Mouse (Mus musculus): ENCODE results near the gene Grn. TPM values are rescaled to one million over a fixed set of nuclear protein-coding genes. Genes with fewer than 3 reads are reported as not detected.
"Not testable (repeated sequence)": the region's sequence is repeated elsewhere in the genome, so short reads cannot be mapped to it uniquely, and the experiment has no call there.

Gene Grn
- total and polyA plus RNA-seq, 3 experiments, result 63.7 to 453 (median 106) TPM

DNA sequence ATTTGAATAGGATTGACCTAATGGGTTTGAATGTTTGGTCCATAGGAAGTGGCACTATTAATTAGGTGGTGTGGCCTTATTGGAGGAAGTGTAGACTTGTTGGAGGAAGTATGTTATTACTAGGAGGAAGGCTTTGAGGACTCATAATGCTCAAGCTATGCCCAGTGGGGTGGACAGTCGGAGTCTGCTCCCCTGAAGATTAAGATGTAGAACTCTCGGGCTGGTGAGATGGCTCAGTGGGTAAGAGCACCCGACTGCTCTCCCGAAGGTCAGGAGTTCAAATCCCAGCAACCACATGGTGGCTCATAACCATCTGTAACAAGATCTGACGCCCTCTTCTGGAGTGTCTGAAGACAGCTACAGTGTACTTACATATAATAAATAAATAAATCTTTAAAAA lies 40.7 kb upstream of the Grn start:
- TF ChIP-seq ZNF384 (IDR thresholded peaks at IDR 0.05; ENCODE audit: low read depth, low read length) (peak; percentile 54; the same call in 1 of the 2 replicates), TBP (conservative IDR thresholded peaks at IDR 0.05; ENCODE audit: low read depth, low read length) (peak; percentile 73; the same call in 1 of the 2 replicates)
- H3K9me3 ChIP-seq (replicated peaks; ENCODE audit: low read length); DNase-seq (ENCODE audit: extremely low read depth); dilution Hi-C loops (cut with MboI; ENCODE audit: extremely low pct_ligation_motif_present, extremely low pct_unique_long_range_greater_than_20kb, low sequenced_read_pairs); H3K4me2 ChIP-seq (ENCODE audit: insufficient read depth, low read depth, poor library complexity, severe bottlenecking); H3K9ac ChIP-seq (ENCODE audit: insufficient read depth, low read depth); H3K4me3 ChIP-seq (replicated peaks in 1 of 3; ENCODE audit: low read depth in 2 of 3, low read length in 2 of 3, poor library complexity in 1 of 3); H3K79me2 ChIP-seq (replicated peaks; ENCODE audit: control insufficient read depth, extremely low read depth, insufficient read depth, poor library complexity, severe bottlenecking); in situ Hi-C loops (cut with MboI; ENCODE audit: low pct_ligation_motif_present, low pct_unique_long_range_greater_than_20kb, low sequenced_read_pairs); H3K36me3 ChIP-seq (replicated peaks in 1 of 2; ENCODE audit: control insufficient read depth in 1 of 2, insufficient read depth in 1 of 2, low read length in 1 of 2); H3K27ac ChIP-seq (ENCODE audit: insufficient read depth, low read depth): not testable (repeated sequence)
- peaks cover 26 to 42% of the 10 kb centered on the region in 2 experiments for H3K4me1 ChIP-seq (ENCODE audit: control insufficient read depth in 1 of 2, insufficient read depth in 2 of 2)
- H3K27me3 ChIP-seq (replicated peaks), result peaks cover 42% of the 10 kb centered on the region

DNA sequence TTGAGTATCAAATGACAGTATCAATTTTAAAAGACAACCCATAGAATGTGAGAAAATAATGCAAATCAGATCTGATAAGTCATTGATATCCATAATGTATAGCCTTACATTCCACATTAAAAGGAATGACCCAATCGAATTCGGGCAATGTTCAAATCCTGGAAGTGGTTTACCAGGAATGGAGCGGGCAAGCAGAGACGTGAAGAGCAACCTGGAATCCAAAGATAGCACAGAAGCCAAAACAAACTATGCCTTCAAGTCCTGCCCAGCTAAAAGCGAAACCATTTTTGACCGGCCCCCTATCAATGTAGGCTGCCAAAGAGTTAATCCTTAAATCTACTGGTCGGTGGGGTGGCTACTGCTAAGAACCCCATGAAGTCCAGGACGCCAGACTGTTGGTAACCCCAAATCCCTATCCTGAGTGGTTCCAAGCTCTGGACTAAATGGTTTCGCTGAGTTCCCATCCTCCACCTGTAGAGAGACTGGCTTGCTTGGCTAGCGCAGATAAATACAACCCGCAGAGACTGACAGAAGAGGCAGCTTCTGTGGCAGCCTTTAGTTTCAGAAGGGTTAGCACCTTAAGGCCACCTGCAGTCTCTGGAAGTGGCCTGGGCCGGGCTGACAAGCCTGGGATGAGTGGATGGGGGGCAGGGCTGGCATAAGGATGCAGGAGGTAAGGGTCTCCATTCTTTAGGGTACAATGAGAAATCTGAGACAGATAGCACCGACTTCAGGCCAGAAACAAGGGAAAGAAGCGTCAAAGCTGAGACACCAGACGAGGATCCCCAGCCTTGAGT lies 37.5 kb upstream of the Grn start:
- peak overlapping the region; percentile 50 for H3K9ac ChIP-seq (ENCODE audit: insufficient read depth, low read depth)
- H3K27me3 ChIP-seq (replicated peaks), result peaks cover 65% of the 10 kb centered on the region

DNA sequence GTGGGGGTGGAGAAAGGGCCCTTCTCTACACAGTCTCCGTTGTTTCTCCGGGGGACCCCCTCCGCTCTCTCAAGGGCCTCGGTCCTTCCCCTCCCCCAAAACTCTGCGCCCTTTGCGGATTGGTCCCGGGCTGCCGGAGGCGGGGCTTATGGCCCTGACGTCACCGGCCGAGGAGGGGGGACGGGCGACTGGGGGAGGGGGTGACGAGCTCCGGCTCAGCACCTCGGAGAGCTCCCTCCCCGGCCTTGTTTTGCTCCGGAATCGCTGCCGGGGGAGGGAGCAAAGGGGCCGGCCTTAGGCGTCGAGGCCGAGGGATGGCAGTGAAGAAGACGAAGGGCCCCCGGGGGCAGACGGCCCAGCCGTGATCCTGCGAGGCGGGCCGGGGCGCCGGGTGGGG lies 36.9 kb upstream of the Grn start, which contains the start of gene Rundc3a:
Rundc3a (plus strand) TSS at position 166 of the 397 bp plus-strand sequence.
- no peaks in the 10 kb centered on the region for H3K79me2 ChIP-seq (replicated peaks; ENCODE audit: control insufficient read depth, extremely low read depth, insufficient read depth, poor library complexity, severe bottlenecking)
- peak within 1 kb of the TSS in 2 of 3 experiments; percentile 34 to 67 for H3K4me3 ChIP-seq (replicated peaks in 1 of 3; ENCODE audit: low read depth in 2 of 3, low read length in 2 of 3, poor library complexity in 1 of 3)

More for the DNA sequence above, 37.5 kb upstream of the Grn start:
- TF ChIP-seq EP300 (IDR thresholded peaks at IDR 0.05; ENCODE audit: low read length) (peak; percentile 13; the same call in 1 of the 2 replicates), MEF2A (IDR thresholded peaks at IDR 0.05; ENCODE audit: borderline replicate concordance, low read depth, low read length) (0 out of 2 replicates have a peak, but pooled peaks have one; percentile 22), RCOR1 (conservative IDR thresholded peaks at IDR 0.05; ENCODE audit: low read depth, low read length) (no peak), POLR2AphosphoS2 (IDR thresholded peaks at IDR 0.05; ENCODE audit: low read depth, low read length) (no peak), MAX (IDR thresholded peaks at IDR 0.05; ENCODE audit: low read length) (peak; percentile 6; the same call in 1 of the 2 replicates)
- H3K4me3 ChIP-seq (replicated peaks in 1 of 3; ENCODE audit: low read depth in 2 of 3, low read length in 2 of 3, poor library complexity in 1 of 3), result peak overlapping the region in 2 of 3 experiments; percentile 34 to 55
- peak overlapping the region; percentile 95 for H3K4me2 ChIP-seq (ENCODE audit: insufficient read depth, low read depth, poor library complexity, severe bottlenecking)
- no peaks in the 10 kb centered on the region for H3K36me3 ChIP-seq (replicated peaks in 1 of 2; ENCODE audit: control insufficient read depth in 1 of 2, insufficient read depth in 1 of 2, low read length in 1 of 2)
- peaks cover 13 to 18% of the 10 kb centered on the region in 2 experiments; a peak in 3 of 4 replicates for H3K4me1 ChIP-seq (ENCODE audit: control insufficient read depth in 1 of 2, insufficient read depth in 2 of 2)
- no peaks in the 10 kb centered on the region for H3K79me2 ChIP-seq (replicated peaks; ENCODE audit: control insufficient read depth, extremely low read depth, insufficient read depth, poor library complexity, severe bottlenecking)
- H3K9me3 ChIP-seq (replicated peaks; ENCODE audit: low read length), result no peaks in the 10 kb centered on the region
- dilution Hi-C loops (cut with MboI; ENCODE audit: extremely low pct_ligation_motif_present, extremely low pct_unique_long_range_greater_than_20kb, low sequenced_read_pairs) (no loop called here), in situ Hi-C loops (cut with MboI; ENCODE audit: low pct_ligation_motif_present, low pct_unique_long_range_greater_than_20kb, low sequenced_read_pairs) (no loop called here)
- H3K27ac ChIP-seq (ENCODE audit: insufficient read depth, low read depth), result peak overlapping the region; percentile 58
- DNase-seq (ENCODE audit: extremely low read depth), result no peak

More for the DNA sequence above, 36.9 kb upstream of the Grn start, which contains the start of gene Rundc3a:
- DNase-seq (ENCODE audit: extremely low read depth), result peak; percentile 60
- TF ChIP-seq UBTF (IDR thresholded peaks at IDR 0.05; ENCODE audit: low read depth, low read length) (peak; percentile 93), BHLHE40 (IDR thresholded peaks at IDR 0.05; ENCODE audit: low read depth, low read length) (peak; percentile 9; the same call in 1 of the 2 replicates), HCFC1 (IDR thresholded peaks at IDR 0.05; ENCODE audit: low read depth, low read length) (peak; percentile 61), MYC (IDR thresholded peaks at IDR 0.05; ENCODE audit: low read depth, low read length) (no peak), SIN3A (IDR thresholded peaks at IDR 0.05; ENCODE audit: low read length) (peak; percentile 100), CHD2 (IDR thresholded peaks at IDR 0.05; ENCODE audit: low read length) (peak; percentile 97), EP300 (IDR thresholded peaks at IDR 0.05; ENCODE audit: low read length) (no peak; the same call in 1 of the 2 replicates), USF1 (IDR thresholded peaks at IDR 0.05; ENCODE audit: low read depth, low read length) (no peak), ETS1 (conservative IDR thresholded peaks at IDR 0.05; ENCODE audit: low read depth, low read length) (peak; percentile 32; the same call in 1 of the 2 replicates), MAZ (IDR thresholded peaks at IDR 0.05; ENCODE audit: low read depth, low read length) (peak; percentile 97), ELF1 (IDR thresholded peaks at IDR 0.05; ENCODE audit: low read depth, low read length) (peak; percentile 57), ZMIZ1 (IDR thresholded peaks at IDR 0.05; ENCODE audit: low read depth, low read length) (no peak), MXI1 (IDR thresholded peaks at IDR 0.05; ENCODE audit: low read depth, low read length) (peak; percentile 96), JUND (conservative IDR thresholded peaks at IDR 0.05; ENCODE audit: low read depth, low read length) (no peak), IRF4 (IDR thresholded peaks at IDR 0.05; ENCODE audit: low read depth, low read length) (peak; percentile 48; the same call in 1 of the 2 replicates), JUN (IDR thresholded peaks at IDR 0.05; ENCODE audit: insufficient read depth, low read depth, low read length) (0 out of 2 replicates have a peak, but pooled peaks have one; percentile 16)
- peak within 1 kb of the TSS; percentile 95 for H3K4me2 ChIP-seq (ENCODE audit: insufficient read depth, low read depth, poor library complexity, severe bottlenecking)
- peaks cover 13 to 18% of the 10 kb centered on the region in 2 experiments; a peak in 3 of 4 replicates for H3K4me1 ChIP-seq (ENCODE audit: control insufficient read depth in 1 of 2, insufficient read depth in 2 of 2)
- H3K27me3 ChIP-seq (replicated peaks), result peaks cover 65% of the 10 kb centered on the region
- no peaks in the 10 kb centered on the region for H3K9me3 ChIP-seq (replicated peaks; ENCODE audit: low read length)
- H3K36me3 ChIP-seq (replicated peaks in 1 of 2; ENCODE audit: control insufficient read depth in 1 of 2, insufficient read depth in 1 of 2, low read length in 1 of 2), result no peaks in the 10 kb centered on the region
- in situ Hi-C loops (cut with MboI; ENCODE audit: low pct_ligation_motif_present, low pct_unique_long_range_greater_than_20kb, low sequenced_read_pairs), result no loop called here
- H3K9ac ChIP-seq (ENCODE audit: insufficient read depth, low read depth), result peak within 1 kb of the TSS; percentile 50
- dilution Hi-C loops (cut with MboI; ENCODE audit: extremely low pct_ligation_motif_present, extremely low pct_unique_long_range_greater_than_20kb, low sequenced_read_pairs), result no loop called here
- H3K27ac ChIP-seq (ENCODE audit: insufficient read depth, low read depth), result peak within 1 kb of the TSS; percentile 58

Data from CH12.LX (cell line).